28 mouse cellular contexts compared by ENCODE assay signal in the genomic region with DNA sequence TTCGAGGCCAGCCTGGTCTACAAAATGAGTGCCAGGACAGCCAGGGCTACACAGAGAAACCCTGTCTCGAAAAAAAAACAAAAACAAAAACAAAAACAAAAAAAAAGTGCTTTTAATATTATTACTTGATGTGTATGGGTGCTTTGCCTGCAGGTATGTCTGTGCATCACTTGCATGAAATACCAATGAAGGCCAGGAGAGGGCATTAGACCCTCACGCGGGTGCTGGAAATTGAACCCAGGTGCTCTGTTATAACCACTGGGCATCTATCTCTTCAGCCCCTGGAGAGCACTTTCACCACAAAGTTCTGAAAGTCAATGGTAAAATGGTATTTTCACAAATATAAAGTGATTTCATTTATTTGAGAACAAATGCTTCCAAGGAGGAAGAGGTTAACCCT.
DNase-seq lines count a peak whose midpoint lies in the region; ATAC-seq and TF ChIP-seq lines count a peak whose summit lies in the region.
"Had no signal": no experiment of that assay in that cellular context is flagged by ENCODE, and none has a peak within 500 bp of the region (broad histone marks: within the 10 kb centered on the region; RNA-seq: fewer than 3 reads in every experiment).

No protein-coding gene starts in this region.

- no peaks in the 10 kb centered on the region for H3K9me3 ChIP-seq in lung, postnatal 0 days (ENCODE audit: low read length)
- no peaks in the 10 kb centered on the region for H3K9me3 ChIP-seq in hindbrain, embryonic 12.5 days (replicated peaks)
- H3K9me3 ChIP-seq: embryonic facial prominence, embryonic 13.5 days; forebrain, embryonic 15.5 days; hindbrain, embryonic 15.5 days; liver, embryonic 13.5 days; midbrain, embryonic 15.5 days; neural tube, embryonic 15.5 days; stomach, embryonic 15.5 days had no signal

- H3K27ac ChIP-seq in kidney, adult 2 months (ENCODE audit: insufficient read depth, low read depth, low read length): no peak overlapping the region
- no peak overlapping the region for H3K27ac ChIP-seq in lung, postnatal 0 days (ENCODE audit: low read length)
- H3K27ac ChIP-seq in hindbrain, embryonic 12.5 days: no peak overlapping the region
- H3K27ac ChIP-seq: embryonic facial prominence, embryonic 13.5 days; forebrain, embryonic 15.5 days; hindbrain, embryonic 15.5 days; left cerebral cortex, adult 2 months; liver, embryonic 13.5 days; midbrain, embryonic 15.5 days; neural tube, embryonic 15.5 days; stomach, embryonic 15.5 days had no signal

- ATAC-seq in lung, postnatal 0 days: no peak
- no peak for ATAC-seq in hindbrain, embryonic 12.5 days (ENCODE audit: low FRiP score)
- ATAC-seq: forebrain, embryonic 15.5 days; intestine, embryonic 16.5 days; midbrain, embryonic 15.5 days had no signal

- WGBS in kidney, adult 2 months: 75% methylated on average over 4 of the region's 4 CpGs
- WGBS in lung, postnatal 0 days: 54% methylated on average over 4 of the region's 4 CpGs
- 68% methylated on average over 4 of the region's 4 CpGs for WGBS in hindbrain, embryonic 12.5 days

- H3K4me1 ChIP-seq in kidney, adult 2 months (ENCODE audit: control insufficient read depth, insufficient read depth, low read length): 0 out of 2 replicates have a peak, but pooled peaks cover 4% of the 10 kb centered on the region
- H3K4me1 ChIP-seq in lung, postnatal 0 days (ENCODE audit: insufficient read depth, low read depth, low read length): no peaks in the 10 kb centered on the region
- peaks cover 9% of the 10 kb centered on the region for H3K4me1 ChIP-seq in hindbrain, embryonic 12.5 days
- H3K4me1 ChIP-seq: neural tube, embryonic 15.5 days had no signal

- no peaks in the 10 kb centered on the region for H3K27me3 ChIP-seq in kidney, adult 2 months (replicated peaks; ENCODE audit: control insufficient read depth, insufficient read depth, low read length)
- no peaks in the 10 kb centered on the region for H3K27me3 ChIP-seq in lung, postnatal 0 days (replicated peaks; ENCODE audit: insufficient read depth, low read length)
- H3K27me3 ChIP-seq in hindbrain, embryonic 12.5 days: no peaks in the 10 kb centered on the region
- H3K27me3 ChIP-seq: embryonic facial prominence, embryonic 13.5 days; forebrain, embryonic 15.5 days; hindbrain, embryonic 15.5 days; liver, embryonic 13.5 days; midbrain, embryonic 15.5 days; neural tube, embryonic 15.5 days; stomach, embryonic 15.5 days had no signal

- H3K36me3 ChIP-seq in kidney, adult 2 months (ENCODE audit: control insufficient read depth, insufficient read depth, low read length): no peaks in the 10 kb centered on the region
- H3K36me3 ChIP-seq in lung, postnatal 0 days (ENCODE audit: insufficient read depth, low read length): no peaks in the 10 kb centered on the region
- H3K36me3 ChIP-seq in hindbrain, embryonic 12.5 days: no peaks in the 10 kb centered on the region
- H3K36me3 ChIP-seq: embryonic facial prominence, embryonic 13.5 days; forebrain, embryonic 15.5 days; hindbrain, embryonic 15.5 days; liver, embryonic 13.5 days; midbrain, embryonic 15.5 days; neural tube, embryonic 15.5 days; stomach, embryonic 15.5 days had no signal

- H3K9ac ChIP-seq in lung, postnatal 0 days (replicated peaks; ENCODE audit: low read depth): no peak overlapping the region
- H3K9ac ChIP-seq in hindbrain, embryonic 12.5 days: no peak overlapping the region
- H3K9ac ChIP-seq: embryonic facial prominence, embryonic 13.5 days; forebrain, embryonic 15.5 days; hindbrain, embryonic 15.5 days; liver, embryonic 13.5 days; midbrain, embryonic 15.5 days; neural tube, embryonic 15.5 days; stomach, embryonic 15.5 days had no signal

- no peak overlapping the region for H3K4me2 ChIP-seq in lung, postnatal 0 days (replicated peaks; ENCODE audit: low read depth, low read length)
- no peak overlapping the region for H3K4me2 ChIP-seq in hindbrain, embryonic 12.5 days (replicated peaks)
- H3K4me2 ChIP-seq: embryonic facial prominence, embryonic 13.5 days; forebrain, embryonic 15.5 days; hindbrain, embryonic 15.5 days; liver, embryonic 13.5 days; midbrain, embryonic 15.5 days; neural tube, embryonic 15.5 days; stomach, embryonic 15.5 days had no signal

- TF ChIP-seq EP300 in lung, postnatal 0 days (IDR thresholded peaks at IDR 0.05): no peak

- no peak for DNase-seq in kidney, adult 2 months
- no peak for DNase-seq in kidney, adult 18-20 months
- DNase-seq in lung, postnatal 0 days (ENCODE audit: low spot score): no peak
- DNase-seq in lung, postnatal 36 days: no peak
- peak; percentile 62 for DNase-seq in ES-CJ7 (ENCODE audit: low read depth, low spot score)
- DNase-seq in brain, embryonic 14.5 days (ENCODE audit: low read depth): no peak
- no peak for DNase-seq in thymus, postnatal 0 days (ENCODE audit: low spot score)
- DNase-seq: adrenal gland, adult 2 months; cerebellum, adult 11 months; cerebellum, postnatal 10 days; heart, postnatal 36 days; kidney, postnatal 14 days; left cerebral cortex, postnatal 4 days; liver, embryonic 13.5 days; lung, postnatal 10 days; right cerebral cortex, postnatal 14 days; thymus, postnatal 25 days had no signal

- TF ChIP-seq POLR2A in kidney, adult 2 months (IDR thresholded peaks at IDR 0.05; ENCODE audit: low read depth, low read length): no peak
- no peak for TF ChIP-seq POLR2A in brain, embryonic 14.5 days (IDR thresholded peaks at IDR 0.05; ENCODE audit: borderline replicate concordance, extremely low read depth, insufficient read depth, insufficient read length, poor library complexity, severe bottlenecking)

- no peak overlapping the region for H3K4me3 ChIP-seq in kidney, adult 2 months (ENCODE audit: insufficient read depth, low read depth, low read length)
- H3K4me3 ChIP-seq in lung, postnatal 0 days (ENCODE audit: low read depth, low read length): no peak overlapping the region
- no peak overlapping the region for H3K4me3 ChIP-seq in hindbrain, embryonic 12.5 days
- H3K4me3 ChIP-seq: embryonic facial prominence, embryonic 13.5 days; forebrain, embryonic 15.5 days; hindbrain, embryonic 15.5 days; left cerebral cortex, adult 2 months; liver, embryonic 13.5 days; megakaryocyte, embryonic 14.5 days; midbrain, embryonic 15.5 days; myocyte; neural tube, embryonic 15.5 days; stomach, embryonic 15.5 days had no signal

- 0 out of 2 replicates have a peak, but pooled peaks have one; percentile 18 for TF ChIP-seq CTCF in kidney, adult 2 months (conservative IDR thresholded peaks at IDR 0.05; ENCODE audit: insufficient read depth, insufficient read length, low read depth, low read length)
- TF ChIP-seq CTCF in lung, postnatal 0 days (IDR thresholded peaks at IDR 0.05): peak; percentile 16; the same call in 1 of the 2 replicates
- peak; percentile 23; the same call in 1 of the 2 replicates for TF ChIP-seq CTCF in brain, embryonic 14.5 days (IDR thresholded peaks at IDR 0.05; ENCODE audit: borderline replicate concordance, extremely low read depth, insufficient read depth, insufficient read length)
